Comparison of ENCODE assay signal across 8 mouse cellular contexts in the genomic region with DNA sequence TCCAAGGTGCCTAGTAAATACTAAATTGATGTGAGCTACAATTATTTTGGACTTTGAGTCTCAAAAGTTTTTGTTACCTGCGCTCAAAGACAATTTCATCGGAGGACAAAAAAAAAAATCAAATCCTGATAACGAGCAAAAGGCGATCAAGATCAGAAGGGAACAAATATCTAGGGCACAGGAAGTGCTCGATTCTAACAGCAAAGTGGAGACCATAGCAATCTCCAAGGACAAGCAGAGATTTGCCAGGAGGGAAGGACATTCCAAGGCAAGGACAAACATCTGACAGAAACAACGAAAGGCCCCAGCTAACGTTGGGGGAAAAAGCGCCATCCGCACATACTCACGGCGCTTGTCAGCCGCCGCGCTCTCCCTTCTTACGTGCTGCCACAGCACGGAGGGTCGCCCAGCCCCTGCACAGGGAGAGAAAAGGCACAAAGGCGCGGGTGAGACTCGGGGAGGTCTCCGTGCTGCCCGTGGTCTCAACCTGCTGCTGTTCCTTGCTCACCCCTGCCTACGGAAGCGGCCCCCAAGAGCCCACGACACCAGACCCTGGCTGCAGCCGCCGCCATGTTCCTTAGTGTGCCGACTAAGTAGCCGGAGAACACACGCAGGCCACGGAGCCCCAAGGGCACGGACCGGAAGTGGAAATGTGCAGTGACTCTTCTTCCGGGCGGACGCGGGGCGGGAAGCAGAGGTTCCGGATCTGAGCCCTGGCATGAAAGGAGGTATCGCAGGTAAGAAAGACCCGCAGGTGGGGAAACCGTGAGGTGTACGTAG. TPM values are rescaled to one million over a fixed set of nuclear protein-coding genes. Genes with fewer than 3 reads are reported as not detected.
DNase-seq lines count a peak whose midpoint lies in the region; ATAC-seq lines count a peak whose summit lies in the region.

Gene Kbtbd4 (plus strand): TSS at position 665 of the 780 bp plus-strand sequence.
Gene Ndufs3 (minus strand): TSS at position 752 of the 780 bp plus-strand sequence.

- H3K36me3 ChIP-seq in hindbrain, embryonic 12.5 days: peaks cover 44% of the 10 kb centered on the region

- H3K9me3 ChIP-seq in hindbrain, embryonic 12.5 days (replicated peaks): no peaks in the 10 kb centered on the region

- peak; percentile 94 for DNase-seq in NIH3T3 (ENCODE audit: low read depth)
- DNase-seq in cerebellum, postnatal 10 days: peak; percentile 93 to 94
- peak; percentile 75 to 84 for DNase-seq in frontal cortex, postnatal 10 days (ENCODE audit: low spot score in 2 of 2)
- DNase-seq in layer of hippocampus, postnatal 25 days (ENCODE audit: extremely low spot score in 1 of 2, low spot score in 1 of 2): peak; percentile 79
- DNase-seq in lung, postnatal 36 days: peak; percentile 90
- peak; percentile 96 for DNase-seq in retina, postnatal 1 day
- peak; percentile 81 to 88 for DNase-seq in urinary bladder, adult 18-20 months (ENCODE audit: low spot score in 2 of 2)

- H3K9ac ChIP-seq in hindbrain, embryonic 12.5 days: peak within 1 kb of the TSS; percentile 89

- peaks cover 22% of the 10 kb centered on the region for H3K4me1 ChIP-seq in hindbrain, embryonic 12.5 days

- H3K27ac ChIP-seq in hindbrain, embryonic 12.5 days: peak within 1 kb of the TSS; percentile 91

- peak within 1 kb of the TSS; percentile 74 for H3K4me2 ChIP-seq in hindbrain, embryonic 12.5 days (replicated peaks)

- WGBS in hindbrain, embryonic 12.5 days: under 1% methylated on average over 43 of the region's 43 CpGs

- H3K4me3 ChIP-seq in hindbrain, embryonic 12.5 days: peak within 1 kb of the TSS; percentile 87

- peak; percentile 93 for ATAC-seq in hindbrain, embryonic 12.5 days (ENCODE audit: low FRiP score)

- H3K27me3 ChIP-seq in hindbrain, embryonic 12.5 days: no peaks in the 10 kb centered on the region

RNA-seq across cellular contexts. Expression of gene Kbtbd4, which starts in this region (rescaled TPM):
- polyA plus RNA-seq in hindbrain, embryonic 12.5 days (2016; fragmentation: Nextera tagmentation; extraction: Ambion mirVana): 49.8 and 56.6 TPM in 2 replicates
- 10 to 100 TPM; 32.5 to 43.0 TPM for total RNA-seq in layer of hippocampus, postnatal 25 days (2021)

RNA-seq across cellular contexts. Expression of gene Ndufs3, which starts in this region (rescaled TPM):
- 182 and 188 TPM in 2 replicates for polyA plus RNA-seq in hindbrain, embryonic 12.5 days (2016; fragmentation: Nextera tagmentation; extraction: Ambion mirVana)
- 100 to 1,000 TPM; 219 to 254 TPM for total RNA-seq in layer of hippocampus, postnatal 25 days (2021)

Comparison
In these comparisons a context has a peak if more than half of its experiments do, and no peak if none do; other contexts are left out.
1. Peak in every context shown above with its lines: DNase-seq, ATAC-seq, H3K4me3 ChIP-seq and H3K27ac ChIP-seq.